Mouse (Mus musculus) lung, adult 10 weeks (tissue): ENCODE results near the gene Lrrc8c. TPM values are rescaled to one million over a fixed set of nuclear protein-coding genes. Genes with fewer than 3 reads are reported as not detected.

ENCODE experiments used
- polyA plus RNA-seq: library from polyadenylated mRNA; stranded (reverse); fragments of 350-450 nt; fragmentation: Illumina TruSeq; extraction: RNeasy Lipid Tissue Mini Kit (QIAGEN cat#74804); gene quantifications from one replicate; pipeline ENCODE4 v1.2.3, GENCODE M21; 2014; ENCODE audit warnings: low read depth, low replicate concordance; ENCODE audit not compliant: insufficient read depth

Gene Lrrc8c
- 9.2 TPM for polyA plus RNA-seq

GRCm38 (mm10) chr5:105519096-105519975 is at the start of gene Lrrc8c:
Gene Lrrc8c, plus strand, starts transcription at chr5:105519388.

Other genes starting within 250 kb of the Lrrc8c start
- 0.28 TPM for gene Gm43302, start 225.7 kb upstream of the Lrrc8c start, polyA plus RNA-seq
- gene Gbp6, start 225.7 kb upstream of the Lrrc8c start, polyA plus RNA-seq: 10.2 TPM
- 10.7 TPM for gene Lrrc8b, start 103.6 kb upstream of the Lrrc8c start, polyA plus RNA-seq
- 15.1 TPM for gene Lrrc8d, start 180.6 kb downstream of the Lrrc8c start, polyA plus RNA-seq